Mouse (Mus musculus): ENCODE measurements around the gene Rapgef4.

Gene Rapgef4

DNA sequence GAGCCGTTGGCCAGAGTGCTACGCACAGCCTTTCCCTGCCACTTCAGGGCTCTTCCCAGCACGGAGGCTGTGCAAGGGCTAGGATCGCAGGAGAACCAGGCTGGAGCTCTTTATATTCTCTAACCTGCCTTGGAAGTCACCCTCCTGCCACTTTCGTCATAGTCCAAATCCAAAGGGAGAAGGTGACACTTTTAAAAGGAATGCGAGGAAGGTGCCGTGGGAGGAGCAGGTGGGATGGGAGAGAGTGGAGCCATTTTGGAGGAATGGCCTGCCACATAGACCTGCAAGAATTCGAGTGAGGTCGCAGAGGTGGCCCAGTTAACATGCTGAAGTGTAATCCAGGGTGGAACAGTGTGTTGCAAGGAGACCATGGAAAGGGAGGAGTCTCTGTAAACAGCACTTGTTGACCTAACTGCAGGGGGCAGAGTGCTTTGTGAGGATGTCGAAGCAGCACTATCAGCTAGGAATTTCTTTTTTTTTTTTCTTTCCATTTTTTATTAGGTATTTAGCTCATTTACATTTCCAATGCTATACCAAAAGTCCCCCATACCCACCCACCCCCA is 94.0 kb downstream of the Rapgef4 start:
- no peak for DNase-seq (ENCODE audit: low spot score)

- no peak for DNase-seq (ENCODE audit: low spot score)
Observed at GRCm38 (mm10) chr2:72077490-72078139, 96.6 kb downstream of the Rapgef4 start.

- DNase-seq (ENCODE audit: low spot score), result peak; percentile 64
Observed at GRCm38 (mm10) chr2:72078140-72078521, 97.1 kb downstream of the Rapgef4 start.

GRCm38 (mm10) chr2:72079110-72079509 is 98.1 kb downstream of the Rapgef4 start:
- DNase-seq (ENCODE audit: low spot score), result no peak

DNA sequence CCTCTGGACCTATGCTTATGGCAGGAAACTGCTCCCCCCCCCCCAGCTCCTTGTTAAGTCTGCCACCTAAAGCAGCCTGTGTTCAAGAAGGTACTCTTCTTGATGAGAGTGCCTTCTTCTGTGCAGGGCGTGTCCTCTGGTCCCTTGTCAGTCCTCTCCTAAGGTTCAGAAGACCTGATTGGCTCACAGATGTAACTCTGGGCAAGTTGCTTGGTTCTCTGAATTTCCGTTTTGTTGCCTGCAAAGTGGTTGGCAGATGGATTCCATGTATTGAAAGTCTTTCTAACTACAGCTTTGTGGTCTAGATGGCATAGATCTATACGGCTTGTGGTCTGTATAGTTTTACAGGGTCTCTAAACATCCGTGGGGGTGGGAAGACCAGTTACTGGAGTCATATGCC is 101.8 kb downstream of the Rapgef4 start:
- DNase-seq (ENCODE audit: low spot score), result no peak

DNA sequence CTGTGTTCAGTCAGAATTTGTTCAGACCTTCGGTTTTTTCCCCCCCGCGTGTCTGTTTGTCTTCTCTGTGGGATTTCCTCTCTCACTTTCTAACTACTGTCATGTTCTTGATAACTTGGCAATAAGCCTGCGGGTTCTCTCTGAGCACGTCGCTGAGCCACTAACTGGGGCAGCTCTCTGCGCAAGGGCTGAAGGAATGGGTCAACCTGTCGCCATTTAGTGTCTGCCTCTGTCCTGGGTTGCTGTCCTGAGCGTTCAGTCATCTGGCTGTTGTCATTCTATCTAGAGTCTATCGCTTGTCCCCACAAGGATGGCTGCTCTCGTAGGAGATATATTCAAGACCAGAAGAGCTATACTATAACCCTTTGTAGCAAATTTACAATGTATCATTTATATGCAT is 107.8 kb downstream of the Rapgef4 start:
- no peak for DNase-seq (ENCODE audit: low spot score)

GRCm38 (mm10) chr2:72090061-72090460 is 109.0 kb downstream of the Rapgef4 start:
- no peak for DNase-seq (ENCODE audit: low spot score)

GRCm38 (mm10) chr2:72092046-72092445 is 111.0 kb downstream of the Rapgef4 start:
- no peak for DNase-seq (ENCODE audit: low spot score)

- DNase-seq (ENCODE audit: low spot score), result no peak
Observed at GRCm38 (mm10) chr2:72093402-72094037, 112.5 kb downstream of the Rapgef4 start.

DNA sequence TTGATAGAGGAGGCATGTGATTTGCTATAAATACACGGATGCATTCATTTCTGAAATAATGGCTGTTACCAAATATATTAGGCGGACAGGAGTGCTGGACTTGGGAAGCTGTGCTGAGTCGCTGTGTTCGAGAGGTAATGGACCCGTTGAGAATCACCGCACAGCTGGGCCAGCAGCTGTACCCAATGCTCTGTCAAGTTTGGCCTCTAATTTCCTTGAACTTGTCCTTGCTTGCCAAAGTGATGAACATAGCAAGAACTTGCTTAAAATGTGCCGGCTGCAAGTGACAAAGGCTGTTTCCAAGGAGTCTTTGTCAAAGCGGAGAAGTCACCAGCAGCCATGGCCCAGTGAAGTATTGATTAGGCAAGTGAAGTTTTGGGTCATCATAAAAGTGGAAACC is 113.0 kb downstream of the Rapgef4 start:
- no peak for DNase-seq (ENCODE audit: low spot score)

DNA sequence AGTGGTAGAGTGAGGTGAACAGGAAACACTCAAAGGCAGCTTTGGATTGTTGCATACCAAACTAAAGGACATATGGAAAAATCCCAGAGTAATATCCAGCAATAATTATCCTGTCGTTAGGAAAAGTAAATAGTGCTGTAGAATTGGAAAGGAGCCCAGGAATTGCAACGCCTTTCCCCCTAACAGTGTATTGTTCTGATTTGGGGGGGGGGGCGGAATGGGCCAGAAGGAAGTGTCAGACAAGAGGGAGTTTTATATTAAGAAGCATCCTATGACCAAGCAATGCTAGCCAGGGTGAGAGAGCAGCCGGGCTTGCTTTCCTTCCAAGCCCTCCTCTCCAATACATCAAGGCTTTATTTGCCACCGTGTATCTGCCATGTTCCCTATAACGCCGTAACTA is 113.4 kb downstream of the Rapgef4 start:
- DNase-seq (ENCODE audit: low spot score), result no peak

DNA sequence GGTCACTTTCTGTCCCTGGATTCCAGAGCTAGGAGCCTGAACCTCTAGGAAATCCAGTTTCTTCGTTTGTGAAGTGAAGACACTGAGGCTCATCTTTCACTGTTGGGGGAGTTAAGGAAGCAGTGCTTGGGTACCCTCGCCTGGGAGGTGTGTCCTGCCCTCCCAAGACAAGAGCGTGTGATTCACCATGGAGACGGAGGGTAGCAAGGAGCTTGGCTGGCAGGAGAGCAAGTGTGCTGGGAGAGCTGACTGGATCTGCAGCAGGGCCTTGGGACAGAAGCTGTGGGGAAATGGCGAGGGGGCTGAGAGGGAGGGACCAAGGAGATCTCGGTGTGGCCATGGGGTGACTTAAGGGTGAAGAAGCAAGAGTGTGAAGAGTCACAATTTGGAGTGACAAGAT is 114.0 kb downstream of the Rapgef4 start:
- no peak for DNase-seq (ENCODE audit: low spot score)

- peak; percentile 15 for DNase-seq (ENCODE audit: low spot score)
Observed at GRCm38 (mm10) chr2:72096345-72096744, 115.3 kb downstream of the Rapgef4 start.

GRCm38 (mm10) chr2:72098366-72098765 is 117.3 kb downstream of the Rapgef4 start:
- DNase-seq (ENCODE audit: low spot score), result no peak

GRCm38 (mm10) chr2:72104604-72105003 is 123.6 kb downstream of the Rapgef4 start:
- no peak for DNase-seq (ENCODE audit: low spot score)

DNA sequence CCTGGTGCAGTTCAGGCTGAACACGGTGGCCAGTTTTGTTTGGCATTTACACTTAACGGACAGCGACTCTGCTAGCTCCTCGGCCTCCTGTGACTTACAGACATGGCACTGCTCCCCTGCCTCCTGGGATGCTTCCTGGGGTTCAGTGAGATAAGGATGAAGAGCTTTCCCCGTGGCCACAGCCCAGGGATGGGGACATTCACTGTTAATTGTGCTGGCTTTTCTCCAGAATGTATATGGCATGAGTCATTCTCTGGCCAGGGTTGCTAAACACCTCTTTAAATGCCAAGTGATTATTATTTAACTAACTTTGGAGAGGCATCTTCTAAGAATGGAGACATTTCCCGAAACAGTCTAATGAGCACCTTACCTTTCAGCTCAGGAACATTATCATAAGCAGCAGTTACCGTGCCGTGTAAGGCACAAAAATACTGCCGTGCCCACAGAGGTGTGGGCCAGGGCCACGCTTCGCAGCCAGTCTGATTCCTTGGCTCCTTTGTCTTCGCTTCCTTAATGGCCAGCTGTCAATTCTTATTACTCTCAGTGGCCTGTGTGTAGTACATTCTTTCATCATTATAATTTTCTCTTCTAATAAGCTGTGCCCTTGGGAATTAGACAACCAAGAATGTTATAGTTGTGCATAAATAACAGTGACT is 126.6 kb downstream of the Rapgef4 start:
- DNase-seq (ENCODE audit: low spot score), result no peak

- DNase-seq (ENCODE audit: low spot score), result no peak
Observed at GRCm38 (mm10) chr2:72108448-72109312, 127.6 kb downstream of the Rapgef4 start.

DNA sequence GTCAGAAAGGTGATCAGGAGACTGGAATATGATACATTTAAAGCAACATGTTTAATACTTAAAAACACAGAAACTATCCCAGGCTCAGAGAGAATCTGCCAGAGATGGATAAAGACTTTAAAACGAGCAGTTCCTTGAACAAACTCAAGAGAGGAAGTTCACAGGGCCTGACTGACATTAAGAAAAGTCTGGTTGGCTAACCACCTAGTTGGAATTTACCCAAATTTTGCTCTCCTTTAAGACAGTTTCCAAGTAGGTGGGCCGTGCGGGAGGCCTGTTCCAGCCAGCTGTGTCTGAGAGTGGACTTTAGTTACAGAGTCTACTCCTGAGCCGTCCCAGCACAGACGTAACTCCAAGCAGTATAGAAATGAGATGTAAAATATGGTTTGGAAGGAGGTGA is 129.4 kb downstream of the Rapgef4 start:
- DNase-seq (ENCODE audit: low spot score), result no peak

DNA sequence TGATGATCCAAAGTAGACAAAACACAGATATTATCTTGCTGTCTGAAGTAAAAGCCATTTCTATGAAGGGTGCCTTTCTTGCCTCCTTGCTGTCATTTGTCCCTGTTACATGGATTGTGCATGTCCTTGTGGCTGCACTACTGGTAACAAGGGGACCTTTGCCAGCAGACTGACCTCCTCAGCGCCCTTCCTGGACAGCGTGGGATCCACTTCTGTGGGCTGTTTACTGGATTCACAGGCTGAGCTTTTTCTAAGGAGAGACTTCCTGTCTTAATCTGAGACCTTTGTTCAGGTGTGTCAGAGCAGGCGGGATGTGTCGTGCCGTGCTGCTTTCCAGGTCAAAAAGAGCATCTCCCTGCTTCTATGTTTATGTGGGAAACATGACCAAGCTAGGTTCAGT is 132.7 kb downstream of the Rapgef4 start:
- no peak for DNase-seq (ENCODE audit: low spot score)

GRCm38 (mm10) chr2:72114148-72114559 is 133.1 kb downstream of the Rapgef4 start:
- no peak for DNase-seq (ENCODE audit: low spot score)

- DNase-seq (ENCODE audit: low spot score), result no peak
Observed at GRCm38 (mm10) chr2:72116103-72116502, 135.1 kb downstream of the Rapgef4 start.

DNA sequence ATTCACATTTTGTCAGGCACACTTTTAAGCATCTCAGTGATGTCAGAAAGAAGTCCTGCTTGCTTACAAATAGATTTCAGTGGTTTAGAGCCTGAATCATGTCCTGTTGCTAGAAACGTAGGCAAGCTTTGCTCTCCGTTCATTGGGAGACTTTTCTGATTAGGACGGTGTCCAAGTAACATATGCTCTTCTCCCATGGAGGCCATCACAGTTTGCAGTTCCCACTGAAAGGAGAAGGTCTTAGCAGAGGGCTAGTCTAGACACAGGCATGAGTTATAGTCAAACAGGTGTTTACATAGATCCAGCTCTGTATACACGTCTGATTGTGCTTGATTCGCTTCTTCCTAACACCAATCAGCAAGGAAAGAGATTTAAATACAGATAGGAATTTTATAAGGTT is 135.7 kb downstream of the Rapgef4 start:
- no peak for DNase-seq (ENCODE audit: low spot score)
